Mouse (Mus musculus) brain, embryonic 14.5 days (tissue): ENCODE measurements around the gene Elf1.

Experiments used
- CTCF ChIP-seq: fragments of 200-500 bp; IDR thresholded peaks from 2 replicates; pipeline ENCODE4 v1.5.1; 2012; ENCODE audit warnings: inconsistent platforms, mild to moderate bottlenecking, moderate library complexity, borderline replicate concordance; ENCODE audit not compliant: insufficient read depth, insufficient read length; ENCODE audit errors: extremely low read depth
- POLR2A ChIP-seq: fragments of 200-500 bp; IDR thresholded peaks from 2 replicates; pipeline ENCODE4 v1.6.1; 2012; ENCODE audit warnings: mild to moderate bottlenecking, inconsistent platforms, borderline replicate concordance; ENCODE audit not compliant: poor library complexity, insufficient read depth, insufficient read length, severe bottlenecking; ENCODE audit errors: extremely low read depth

DNA sequence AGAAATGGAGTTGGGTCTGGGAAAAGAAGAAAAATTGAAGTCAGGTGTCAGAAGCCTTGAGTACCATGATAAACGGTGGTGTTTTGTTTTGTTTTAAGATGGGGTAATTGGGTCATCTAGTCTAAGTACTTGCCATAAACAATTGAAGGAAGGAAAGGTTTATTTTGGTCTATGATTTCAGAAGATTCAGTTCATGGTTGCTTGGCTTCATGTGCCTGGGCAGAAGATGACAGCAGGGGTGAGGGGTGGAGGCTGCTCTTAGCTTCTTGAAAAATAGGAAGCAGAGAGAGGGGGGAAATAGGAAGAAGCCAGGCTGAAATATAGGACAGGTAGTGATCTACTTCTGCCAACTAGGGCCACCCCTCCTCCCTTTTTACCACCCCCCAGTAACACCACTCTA, 30.5 kb downstream of the Elf1 start:
- no peak for TF ChIP-seq POLR2A
- no peak for TF ChIP-seq CTCF
